Mouse (Mus musculus) CD8-positive naive resting alpha-beta T cell, adult 2 months (primary cell): ENCODE measurements at regions not wholly inside any gene's neighbourhood (a gene's known extent, or its start where the extent isn't known, plus 50 kb on each side); places are given as distances from the start of the nearest gene placed in this dataset.
"Not testable (repeated sequence)": the region's sequence is repeated elsewhere in the genome, so short reads cannot be mapped to it uniquely, and the experiment has no call there.

Experiments
- DNase-seq, 2 experiments: peaks; one replicate each; pipeline ENCODE4 v3.0.0; 2022; ENCODE audit warnings: low read depth in 2 of 2, low spot score in 2 of 2

- no peak for DNase-seq
These were observed 292.6 kb downstream of the Vrk1 start for GRCm38 (mm10) chr12:106302617-106303016.

- DNase-seq: peak in 1 of 2 experiments; percentile 22
These were observed 298.4 kb downstream of the Vrk1 start for GRCm38 (mm10) chr12:106308291-106308955.

GRCm38 (mm10) chr12:106308956-106309610 is 299.1 kb downstream of the Vrk1 start:
- DNase-seq: no peak

- DNase-seq: peak in 1 of 2 experiments; percentile 30
These were observed 300.1 kb downstream of the Vrk1 start for GRCm38 (mm10) chr12:106310171-106310570.

GRCm38 (mm10) chr12:106310585-106311319 is 300.7 kb downstream of the Vrk1 start:
- peak; percentile 44 to 64 for DNase-seq

GRCm38 (mm10) chr12:106311320-106311825 is 301.3 kb downstream of the Vrk1 start:
- DNase-seq: peak in 1 of 2 experiments; percentile 23

GRCm38 (mm10) chr12:106311831-106312600 is 302.0 kb downstream of the Vrk1 start:
- DNase-seq: no peak

- DNase-seq: no peak
These were observed 307.7 kb downstream of the Vrk1 start for GRCm38 (mm10) chr12:106317738-106318137.

GRCm38 (mm10) chr12:106321511-106321910 is 311.5 kb downstream of the Vrk1 start:
- no peak for DNase-seq

- no peak for DNase-seq
These were observed 316.6 kb downstream of the Vrk1 start for GRCm38 (mm10) chr12:106326611-106327010.

- DNase-seq: no peak
These were observed 317.3 kb downstream of the Vrk1 start for GRCm38 (mm10) chr12:106327351-106327750.

- DNase-seq: no peak
These were observed 347.8 kb downstream of the Vrk1 start for GRCm38 (mm10) chr12:106357867-106358266.

GRCm38 (mm10) chr12:106361646-106362045 is 351.6 kb downstream of the Vrk1 start:
- DNase-seq: not testable (repeated sequence)

GRCm38 (mm10) chr12:106374840-106375375 is 364.9 kb downstream of the Vrk1 start:
- DNase-seq: no peak

GRCm38 (mm10) chr12:106375886-106376285 is 365.9 kb downstream of the Vrk1 start:
- no peak for DNase-seq

GRCm38 (mm10) chr12:106376783-106377182 is 366.8 kb downstream of the Vrk1 start:
- DNase-seq: no peak

- no peak for DNase-seq
These were observed 367.3 kb downstream of the Vrk1 start for GRCm38 (mm10) chr12:106377281-106377680.

GRCm38 (mm10) chr12:106377761-106378160 is 367.7 kb downstream of the Vrk1 start:
- DNase-seq: no peak

GRCm38 (mm10) chr12:106378303-106379075 is 368.5 kb downstream of the Vrk1 start:
- peak in 1 of 2 experiments; percentile 0 for DNase-seq

GRCm38 (mm10) chr12:106379151-106379594 is 369.1 kb downstream of the Vrk1 start:
- DNase-seq: peak; percentile 33 to 46
